Mouse (Mus musculus) midbrain, embryonic 13.5 days (tissue): ENCODE results near the gene Asb6. TPM values are rescaled to one million over a fixed set of nuclear protein-coding genes. Genes with fewer than 3 reads are reported as not detected.
A peak's percentile ranks its signal among the peaks of the same experiment; 100 is the strongest.

Experiments
- ATAC-seq: fragments of 200-750 bp; cut with Nextera tagmentation; 2 replicates; pipeline ENCODE4 v1.8.0; 2017; ENCODE audit warnings: mild to moderate bottlenecking, moderate TSS enrichment, moderate library complexity
- H3K27ac ChIP-seq: fragments of 300-500 bp; sonication (generic); 2 replicates; pipeline ENCODE4 v1.5.1; 2015; ENCODE audit warnings: inconsistent platforms, mild to moderate bottlenecking, moderate library complexity
- H3K27me3 ChIP-seq: fragments of 300-500 bp; sonication (generic); 2 replicates; pipeline ENCODE4 v1.6.1; 2015; ENCODE audit warnings: mild to moderate bottlenecking, inconsistent platforms
- H3K36me3 ChIP-seq: fragments of 300-500 bp; sonication (generic); 2 replicates; pipeline ENCODE4 v1.6.1; 2015; ENCODE audit warnings: mild to moderate bottlenecking, inconsistent platforms
- H3K4me1 ChIP-seq: fragments of 300-500 bp; sonication (generic); replicated peaks from 2 replicates; pipeline ENCODE4 v1.6.1; 2015; ENCODE audit warnings: inconsistent platforms
- H3K4me2 ChIP-seq: fragments of 300-500 bp; sonication (generic); replicated peaks from 2 replicates; pipeline ENCODE4 v1.6.1; 2015; ENCODE audit warnings: moderate library complexity, mild to moderate bottlenecking, inconsistent platforms
- H3K4me3 ChIP-seq: fragments of 300-500 bp; sonication (generic); replicated peaks from 2 replicates; pipeline ENCODE4 v1.5.1; 2015; ENCODE audit warnings: mild to moderate bottlenecking, inconsistent platforms
- H3K9ac ChIP-seq: fragments of 300-500 bp; sonication (generic); replicated peaks from 2 replicates; pipeline ENCODE4 v1.6.1; 2015; ENCODE audit warnings: mild to moderate bottlenecking, inconsistent platforms
- H3K9me3 ChIP-seq: fragments of 300-500 bp; sonication (generic); 2 replicates; pipeline ENCODE4 v1.6.1; 2016; ENCODE audit warnings: mild to moderate bottlenecking, inconsistent platforms
- WGBS: fragments of 180-500 bp; shearing (Covaris S2); methylation state at CpG from one replicate; pipeline ENCODE4 v1.1.7; 2015; 5-methylcytosine and 5-hydroxymethylcytosine counted together
- polyA plus RNA-seq: library from polyadenylated mRNA; unstranded; fragments of >200 nt; fragmentation: Nextera tagmentation; extraction: Ambion mirVana; gene quantifications from 2 replicates; pipeline ENCODE4 v1.2.1, GENCODE M21; 2015

Gene Asb6
- polyA plus RNA-seq, 1 experiment from 2014 or later = 41.7 TPM

GRCm38 (mm10) chr2:30829315-30829714 is 818 bp downstream of the Asb6 start:
- Histone ChIP-seq H3K36me3 (peaks cover 22% of the 10 kb centered on the region), H3K4me1 (peaks cover 14% of the 10 kb centered on the region), H3K4me2 (no peak overlapping the region), H3K27ac (no peak overlapping the region), H3K9me3 (no peaks in the 10 kb centered on the region), H3K4me3 (no peak overlapping the region), H3K27me3 (no peaks in the 10 kb centered on the region), H3K9ac (no peak overlapping the region)
- WGBS = 40% methylated on average over 5 of the region's 5 CpGs
- no peak for ATAC-seq

GRCm38 (mm10) chr2:30827749-30828475 is 2.2 kb downstream of the Asb6 start:
- no peaks in the 10 kb centered on the region for H3K9me3 ChIP-seq
- H3K4me1 ChIP-seq = peaks cover 20% of the 10 kb centered on the region
- WGBS = under 1% methylated on average over 63 of the region's 63 CpGs
- H3K27ac ChIP-seq = peak overlapping the region; percentile 65
- peak; percentile 91 for ATAC-seq
- H3K4me3 ChIP-seq = peak overlapping the region; percentile 88
- peaks cover 36% of the 10 kb centered on the region for H3K36me3 ChIP-seq
- H3K4me2 ChIP-seq = peak overlapping the region; percentile 100
- peak overlapping the region; percentile 90 for H3K9ac ChIP-seq
- H3K27me3 ChIP-seq = no peaks in the 10 kb centered on the region

GRCm38 (mm10) chr2:30826825-30827748 is 3.0 kb downstream of the Asb6 start:
- Histone ChIP-seq H3K4me3 (peak overlapping the region; percentile 88), H3K4me2 (peak overlapping the region; percentile 100), H3K9ac (peak overlapping the region; percentile 90), H3K9me3 (no peaks in the 10 kb centered on the region), H3K27me3 (no peaks in the 10 kb centered on the region), H3K4me1 (peaks cover 24% of the 10 kb centered on the region), H3K36me3 (peaks cover 45% of the 10 kb centered on the region), H3K27ac (peak overlapping the region; percentile 65)
- WGBS = 35% methylated on average over 26 of the region's 26 CpGs
- no peak for ATAC-seq

- no peak overlapping the region for H3K9ac ChIP-seq
- H3K27ac ChIP-seq = 0 out of 2 replicates have a peak overlapping the region, but pooled peaks have one; percentile 47
- H3K36me3 ChIP-seq = peaks cover 78% of the 10 kb centered on the region
- H3K4me1 ChIP-seq = peaks cover 24% of the 10 kb centered on the region
- ATAC-seq = no peak
- H3K9me3 ChIP-seq = no peaks in the 10 kb centered on the region
- no peak overlapping the region for H3K4me2 ChIP-seq
- no peaks in the 10 kb centered on the region for H3K27me3 ChIP-seq
- H3K4me3 ChIP-seq = no peak overlapping the region
- WGBS = 84% methylated on average over 13 of the region's 13 CpGs
Observed at GRCm38 (mm10) chr2:30823385-30824153, 6.6 kb downstream of the Asb6 start.

- H3K9ac ChIP-seq = no peak overlapping the region
- no peaks in the 10 kb centered on the region for H3K9me3 ChIP-seq
- H3K4me3 ChIP-seq = no peak overlapping the region
- 84% methylated on average over 8 of the region's 8 CpGs for WGBS
- peak overlapping the region; percentile 14; the same call in 1 of the 2 replicates for H3K27ac ChIP-seq
- H3K36me3 ChIP-seq = peaks cover 86% of the 10 kb centered on the region
- ATAC-seq = no peak
- no peaks in the 10 kb centered on the region for H3K27me3 ChIP-seq
- H3K4me2 ChIP-seq = no peak overlapping the region
- H3K4me1 ChIP-seq = peaks cover 23% of the 10 kb centered on the region
Observed at GRCm38 (mm10) chr2:30822460-30822859, 7.7 kb downstream of the Asb6 start.

- Histone ChIP-seq H3K9me3 (no peaks in the 10 kb centered on the region), H3K36me3 (peaks cover 92% of the 10 kb centered on the region), H3K4me2 (no peak overlapping the region), H3K4me3 (no peak overlapping the region), H3K27me3 (no peaks in the 10 kb centered on the region), H3K9ac (no peak overlapping the region), H3K4me1 (peaks cover 10% of the 10 kb centered on the region), H3K27ac (no peak overlapping the region)
- 95% methylated on average over 3 of the region's 3 CpGs for WGBS
- ATAC-seq = no peak
Observed at GRCm38 (mm10) chr2:30821073-30821472, 9.1 kb downstream of the Asb6 start.

GRCm38 (mm10) chr2:30819873-30820272 is 10.3 kb downstream of the Asb6 start:
- no peak for ATAC-seq
- H3K9me3 ChIP-seq = no peaks in the 10 kb centered on the region
- no peak overlapping the region for H3K27ac ChIP-seq
- H3K4me3 ChIP-seq = no peak overlapping the region
- H3K4me2 ChIP-seq = no peak overlapping the region
- no peak overlapping the region for H3K9ac ChIP-seq
- H3K27me3 ChIP-seq = no peaks in the 10 kb centered on the region
- H3K36me3 ChIP-seq = peaks cover 92% of the 10 kb centered on the region
- peaks cover 10% of the 10 kb centered on the region for H3K4me1 ChIP-seq
- 94% methylated on average over 5 of the region's 5 CpGs for WGBS

- Histone ChIP-seq H3K27ac (no peak overlapping the region), H3K9me3 (no peaks in the 10 kb centered on the region), H3K27me3 (no peaks in the 10 kb centered on the region), H3K9ac (no peak overlapping the region), H3K4me1 (no peaks in the 10 kb centered on the region; the same call in 1 of the 2 replicates), H3K4me3 (no peak overlapping the region), H3K4me2 (no peak overlapping the region), H3K36me3 (peaks cover 88% of the 10 kb centered on the region)
- 93% methylated on average over 1 of the region's 1 CpGs for WGBS
- ATAC-seq = no peak
Observed at GRCm38 (mm10) chr2:30816383-30816782, 13.8 kb downstream of the Asb6 start.

- WGBS = 96% methylated on average over 7 of the region's 7 CpGs
- ATAC-seq = no peak
- H3K4me1 ChIP-seq = peaks cover 31% of the 10 kb centered on the region
- H3K36me3 ChIP-seq = peaks cover 39% of the 10 kb centered on the region
- H3K27ac ChIP-seq = no peak overlapping the region
- H3K9ac ChIP-seq = no peak overlapping the region
- H3K9me3 ChIP-seq = no peaks in the 10 kb centered on the region
- H3K4me2 ChIP-seq = 0 out of 2 replicates have a peak overlapping the region, but pooled peaks have one; percentile 4
- H3K4me3 ChIP-seq = no peak overlapping the region
- H3K27me3 ChIP-seq = no peaks in the 10 kb centered on the region
Observed at GRCm38 (mm10) chr2:30810573-30810972, 19.6 kb downstream of the Asb6 start.

GRCm38 (mm10) chr2:30809503-30809902 is 20.6 kb downstream of the Asb6 start:
- Histone ChIP-seq H3K27me3 (no peaks in the 10 kb centered on the region), H3K4me1 (peaks cover 31% of the 10 kb centered on the region), H3K36me3 (peaks cover 28% of the 10 kb centered on the region), H3K4me3 (peak overlapping the region; percentile 2; the same call in 1 of the 2 replicates), H3K9ac (peak overlapping the region; percentile 11; the same call in 1 of the 2 replicates), H3K27ac (no peak overlapping the region), H3K4me2 (peak overlapping the region; percentile 92), H3K9me3 (no peaks in the 10 kb centered on the region)
- 80% methylated on average over 5 of the region's 5 CpGs for WGBS
- ATAC-seq = no peak

- H3K36me3 ChIP-seq = peaks cover 16% of the 10 kb centered on the region
- peaks cover 31% of the 10 kb centered on the region for H3K4me1 ChIP-seq
- peak overlapping the region; percentile 85 for H3K4me3 ChIP-seq
- 0 out of 2 replicates have a peak, but pooled peaks have one; percentile 7 for ATAC-seq
- H3K27me3 ChIP-seq = peaks cover 5% of the 10 kb centered on the region
- H3K9me3 ChIP-seq = no peaks in the 10 kb centered on the region
- peak overlapping the region; percentile 96 for H3K9ac ChIP-seq
- H3K27ac ChIP-seq = peak overlapping the region; percentile 82
- H3K4me2 ChIP-seq = peak overlapping the region; percentile 92
- 6% methylated on average over 10 of the region's 10 CpGs for WGBS
Observed at GRCm38 (mm10) chr2:30808296-30808655, 21.9 kb downstream of the Asb6 start.
